Mouse (Mus musculus) spleen, postnatal 36 days (tissue): ENCODE data around the gene Exd1.
A peak's percentile ranks its signal among the peaks of the same experiment; 100 is the strongest.

Source experiments
- DNase-seq, 2 experiments: peaks; one replicate each; pipeline ENCODE4 v3.0.0; 2022; ENCODE audit warnings: low spot score in 2 of 2, mixed read lengths in 1 of 2

Exd1 gene

DNA sequence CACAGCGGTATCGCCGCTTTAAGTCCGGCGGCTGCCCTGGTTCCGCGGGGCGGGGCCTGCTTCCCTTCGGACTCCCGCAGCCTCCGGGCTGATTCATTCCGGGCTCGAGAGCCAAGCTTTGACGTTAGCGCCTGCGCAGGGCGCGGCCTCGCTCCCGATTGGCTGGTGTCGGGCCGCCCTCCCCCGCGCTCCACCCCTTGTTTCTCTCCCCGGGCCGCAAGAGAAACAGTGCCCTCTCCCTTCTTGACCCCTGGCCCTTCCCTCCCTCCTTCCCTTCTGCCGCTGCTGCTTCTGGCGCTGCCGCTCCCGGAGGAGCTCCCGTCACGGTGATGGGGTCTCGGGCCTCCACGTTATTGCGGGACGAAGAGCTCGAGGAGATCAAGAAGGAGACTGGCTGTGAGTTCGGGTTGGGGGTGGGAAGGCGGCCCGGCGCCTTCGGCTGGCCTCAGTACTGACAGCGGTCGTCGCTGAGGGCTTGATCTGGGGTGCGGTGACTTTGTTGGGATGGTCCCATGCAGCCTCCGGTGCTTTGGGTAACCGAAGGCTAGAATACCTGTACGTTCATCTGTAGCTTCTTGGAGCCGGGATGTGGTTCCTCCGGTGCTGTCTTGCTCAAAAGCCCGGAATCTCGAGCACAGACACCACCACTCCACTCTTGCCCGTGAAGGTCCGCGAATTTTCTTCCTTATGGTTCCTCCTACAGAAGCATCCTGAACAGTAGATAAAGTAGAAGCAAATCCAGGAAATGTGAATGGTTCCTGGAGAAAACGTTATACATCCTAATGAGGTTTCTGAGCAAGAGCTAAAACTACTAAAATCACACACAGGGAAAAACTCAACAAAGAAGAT is at the start of gene Exd1, which contains the start of gene Chp1:
TSS of gene Exd1 (minus strand) at position 106 of the 849 bp plus-strand sequence.
TSS of gene Chp1 (plus strand) at position 176 of the 849 bp plus-strand sequence.
- peak; percentile 98 for DNase-seq

DNA sequence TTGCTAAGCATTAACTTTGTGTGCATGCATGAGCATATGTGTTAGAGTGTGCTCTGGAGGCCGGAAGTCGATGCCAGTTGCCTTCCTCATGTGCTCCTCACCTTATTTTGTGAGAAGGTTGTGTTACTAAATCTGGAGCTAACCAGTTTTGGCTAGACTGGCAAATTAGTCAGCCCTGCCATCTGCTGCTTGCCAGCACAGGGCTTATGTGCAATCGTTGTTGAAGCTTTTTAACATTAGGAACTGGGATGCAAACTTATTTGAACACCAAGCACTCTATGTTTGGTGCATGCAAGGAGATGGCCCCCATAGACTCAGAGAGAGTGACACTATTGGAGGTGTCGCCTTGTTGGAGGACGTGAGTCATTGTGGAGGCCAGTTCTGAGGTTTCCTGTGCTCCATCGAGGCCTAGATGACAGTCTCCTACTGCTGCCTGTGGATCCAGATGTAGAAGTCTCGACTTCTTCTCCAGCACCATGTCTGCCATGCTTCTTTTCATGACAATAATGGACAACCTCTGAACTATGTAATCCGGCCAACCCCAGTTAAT is 49.4 kb upstream of the Exd1 start:
- DNase-seq: no peak

DNA sequence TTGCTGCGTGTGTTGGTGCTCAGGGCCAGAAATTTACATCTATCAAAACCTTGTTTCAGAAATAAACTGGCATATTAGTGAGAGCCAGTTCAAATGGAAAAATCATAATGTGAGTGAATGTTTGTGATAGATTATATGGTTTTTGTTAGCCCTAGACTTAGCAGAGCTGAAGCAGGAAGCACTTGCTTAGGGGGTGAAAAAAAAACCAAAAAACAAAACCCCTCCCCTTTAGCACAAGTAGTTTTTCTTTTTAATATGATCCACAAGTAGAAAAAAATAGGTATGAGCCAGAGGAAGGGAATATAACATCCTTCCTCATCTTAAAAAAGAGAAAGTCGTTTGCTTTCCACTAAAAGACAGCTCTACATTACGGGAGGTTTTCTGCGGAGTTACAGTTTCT is 47.9 kb upstream of the Exd1 start:
- DNase-seq: no peak

DNA sequence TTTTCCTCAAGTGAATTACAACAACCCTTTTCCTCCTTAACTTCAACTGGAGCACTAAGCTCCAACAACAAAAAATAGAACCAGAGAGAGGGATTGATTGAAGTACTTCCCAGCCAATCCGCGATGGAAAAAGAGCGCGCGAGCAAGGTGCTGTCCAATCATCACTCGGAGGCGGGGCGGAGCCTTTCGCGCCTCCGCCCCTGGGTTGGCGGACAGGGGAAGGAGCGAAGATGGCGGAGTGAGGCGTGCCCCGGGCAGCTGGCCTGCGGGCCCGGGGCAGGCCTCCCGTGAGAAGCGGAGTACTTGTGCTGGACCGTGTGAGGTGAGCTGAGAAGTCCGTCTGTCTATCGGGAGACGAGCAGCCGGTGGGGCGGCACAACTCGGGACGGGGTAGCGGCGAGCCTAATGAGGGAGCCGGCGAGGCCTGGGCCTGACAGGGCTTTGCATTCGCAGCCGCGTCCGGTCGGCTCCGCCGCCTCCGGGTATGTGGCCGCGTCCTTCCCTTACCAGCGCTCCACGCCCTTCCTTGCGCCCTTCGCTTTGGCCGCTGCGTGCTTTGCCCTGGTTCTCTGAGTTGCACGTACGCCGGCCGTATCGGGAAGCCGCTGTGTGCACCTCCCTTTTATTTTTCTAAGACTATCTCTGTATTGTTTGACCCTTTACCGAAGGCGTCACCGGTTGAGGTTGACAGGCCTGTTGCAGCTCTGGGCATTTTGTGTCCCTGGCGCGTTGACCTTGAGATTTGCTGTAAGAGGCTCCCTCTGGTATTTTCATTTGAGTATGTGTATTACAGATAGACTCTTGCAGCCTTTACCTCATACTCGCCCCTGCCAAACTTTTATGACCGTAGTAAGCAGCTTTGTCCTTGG is 46.9 kb upstream of the Exd1 start:
- peak; percentile 92 to 95 for DNase-seq

DNA sequence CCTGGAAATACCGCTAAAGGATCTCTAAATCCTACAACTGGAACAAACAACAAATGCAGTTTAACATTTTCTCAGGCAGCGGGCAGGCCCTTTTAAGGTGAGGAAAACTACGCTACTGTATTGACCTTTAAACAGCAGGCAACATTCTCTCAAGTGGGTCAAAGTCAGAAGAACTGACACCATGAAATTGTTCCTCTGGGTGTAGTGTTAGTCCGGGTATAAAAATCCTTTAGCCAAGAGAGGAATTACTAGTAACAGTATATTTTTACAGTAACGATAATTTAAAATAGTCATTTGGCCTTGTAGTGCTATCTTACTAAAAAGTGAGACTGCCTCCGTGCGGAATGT is 46.3 kb upstream of the Exd1 start:
- no peak for DNase-seq

DNA sequence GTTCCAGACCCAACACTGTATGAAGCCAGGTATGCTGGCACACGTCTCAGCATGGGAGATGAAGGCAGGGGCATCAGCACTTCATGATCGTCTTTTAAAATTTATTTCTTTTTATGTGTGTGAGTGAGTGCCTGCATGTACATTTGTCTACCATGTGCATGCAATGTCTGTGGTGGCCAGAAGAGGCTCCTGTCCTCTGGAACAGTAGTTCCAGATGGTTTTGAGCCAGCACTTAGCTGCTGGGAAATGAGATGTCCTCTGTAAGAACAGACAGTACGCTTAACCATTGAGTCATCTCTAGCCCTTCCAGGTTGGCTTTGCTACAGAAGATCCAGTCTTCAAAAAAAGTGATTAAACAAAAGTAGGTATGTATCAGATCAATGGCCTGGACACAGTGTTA is 43.8 kb upstream of the Exd1 start:
- no peak for DNase-seq

DNA sequence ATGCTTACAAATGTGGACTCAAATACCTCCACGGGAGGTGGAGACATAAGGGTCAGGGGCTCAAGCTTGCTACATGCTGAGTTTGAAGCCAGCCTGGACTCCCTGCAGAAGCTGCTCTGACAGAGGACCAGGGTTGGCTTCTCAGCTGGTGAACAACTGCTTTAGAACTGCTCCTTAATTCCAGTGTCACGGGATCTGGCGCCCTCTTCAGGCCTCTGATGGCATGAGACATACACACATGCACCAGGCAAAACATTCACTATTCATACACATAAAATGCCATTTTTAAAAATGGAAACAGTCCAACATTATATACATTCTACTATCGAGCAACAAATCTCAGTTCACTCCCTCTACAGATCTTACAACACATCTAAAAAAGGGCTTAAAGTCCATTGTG is 40.0 kb upstream of the Exd1 start:
- DNase-seq: peak; percentile 59 to 66

DNA sequence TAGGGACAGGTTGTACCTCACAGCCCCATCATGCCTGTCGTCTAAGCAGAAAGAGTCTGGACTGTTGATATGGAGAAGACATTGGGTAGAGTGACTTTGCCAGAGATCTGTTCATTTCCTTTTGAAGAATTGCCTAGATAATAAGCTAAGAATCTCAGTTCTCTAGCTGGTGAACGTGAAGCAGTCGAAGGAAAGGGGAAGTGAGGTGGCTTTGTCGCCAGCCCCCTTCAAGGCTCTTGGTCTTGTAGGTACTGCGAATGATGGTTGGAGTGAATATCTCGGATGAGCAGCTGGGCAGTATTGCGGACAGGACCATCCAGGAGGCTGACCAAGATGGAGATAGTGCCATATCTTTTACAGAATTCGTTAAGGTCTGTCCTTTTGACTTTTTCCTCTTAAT is 36.9 kb upstream of the Exd1 start:
- no peak for DNase-seq

DNA sequence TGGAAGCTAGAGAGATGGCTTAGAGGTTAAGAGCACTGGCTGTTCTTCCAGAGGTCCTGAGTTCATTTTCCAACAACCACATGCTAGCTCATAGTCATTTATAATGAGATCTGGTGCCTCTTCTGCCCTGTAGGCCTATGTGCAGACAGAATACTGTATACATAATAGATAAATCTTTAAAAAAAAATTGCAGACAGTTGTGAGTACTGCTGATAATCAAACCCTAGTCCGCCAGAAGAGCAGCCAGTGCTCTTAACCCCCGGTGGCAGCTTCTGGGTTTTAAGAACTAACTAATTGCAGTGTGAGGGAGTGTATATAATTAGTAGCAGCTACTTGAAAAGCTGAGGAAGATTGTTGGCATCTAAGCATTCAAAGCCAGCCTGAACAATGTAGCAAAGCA is 36.0 kb upstream of the Exd1 start:
- DNase-seq: no peak

DNA sequence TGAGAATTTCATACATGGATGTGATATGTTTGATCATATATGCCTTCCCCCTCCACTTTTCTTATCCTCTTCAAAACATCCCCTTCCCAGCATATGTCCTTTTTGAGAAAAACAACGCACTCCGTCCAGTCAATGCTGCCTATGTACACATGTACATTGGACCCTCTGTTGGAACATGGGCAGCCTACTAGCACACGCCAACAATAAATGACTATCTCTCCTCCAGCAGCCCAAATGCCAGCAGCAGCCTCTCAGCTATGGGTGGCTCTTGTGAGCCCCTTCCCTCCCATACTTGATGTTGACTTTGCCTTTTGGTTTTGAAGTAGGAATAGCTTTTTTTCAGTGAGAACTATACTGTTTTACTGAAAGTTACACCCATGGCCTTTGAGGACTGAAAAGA is 34.1 kb upstream of the Exd1 start:
- DNase-seq: no peak

DNA sequence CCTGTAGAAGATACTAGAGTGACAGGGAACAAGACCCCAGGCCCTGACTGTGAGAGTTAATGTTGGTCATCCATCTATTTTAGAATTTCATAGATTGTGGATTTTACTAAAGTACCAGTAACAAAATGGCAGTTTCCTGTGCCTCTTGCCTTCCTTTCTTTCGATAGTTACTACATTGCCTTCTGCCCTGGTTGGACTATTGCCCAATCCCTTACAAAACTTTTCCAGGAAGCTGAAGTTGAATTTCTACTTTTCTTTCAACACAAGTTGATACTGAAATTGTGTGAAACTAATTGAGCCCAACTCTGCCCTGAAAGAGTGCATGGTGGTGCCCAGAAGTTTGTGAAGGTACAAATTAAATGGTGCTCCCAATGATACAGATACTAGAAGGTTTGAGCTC is 25.0 kb upstream of the Exd1 start:
- no peak for DNase-seq

DNA sequence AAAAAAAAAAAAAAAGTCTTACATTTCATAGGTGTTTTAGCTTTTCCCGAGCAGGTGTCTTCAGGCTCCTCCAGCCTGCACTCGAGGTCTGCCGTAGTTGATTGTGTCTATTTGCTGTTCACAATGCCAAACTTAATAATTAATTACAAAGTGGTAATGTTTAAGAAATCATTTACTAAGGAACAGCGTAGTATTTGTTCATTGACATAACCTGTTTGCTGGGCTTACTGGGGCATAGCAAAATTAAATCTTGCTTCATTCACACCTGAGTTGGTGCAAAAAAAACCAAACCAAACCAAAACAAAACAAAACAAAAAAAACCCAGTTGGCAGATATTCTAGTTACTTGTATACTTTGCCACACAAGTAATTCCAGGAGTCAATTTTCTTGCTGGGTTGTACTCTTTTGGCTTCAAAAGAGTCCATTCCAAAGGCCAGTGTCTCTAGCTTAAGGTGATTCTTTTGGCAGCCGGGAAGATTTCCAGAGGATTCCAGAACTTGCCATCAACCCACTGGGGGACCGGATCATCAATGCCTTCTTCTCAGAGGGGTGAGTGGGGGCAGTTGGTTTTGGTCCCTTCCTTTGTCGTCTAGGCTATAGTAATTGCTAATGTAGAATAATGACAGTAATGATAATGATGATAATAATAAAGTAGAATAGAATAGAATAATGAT is 18.9 kb upstream of the Exd1 start:
- no peak for DNase-seq

DNA sequence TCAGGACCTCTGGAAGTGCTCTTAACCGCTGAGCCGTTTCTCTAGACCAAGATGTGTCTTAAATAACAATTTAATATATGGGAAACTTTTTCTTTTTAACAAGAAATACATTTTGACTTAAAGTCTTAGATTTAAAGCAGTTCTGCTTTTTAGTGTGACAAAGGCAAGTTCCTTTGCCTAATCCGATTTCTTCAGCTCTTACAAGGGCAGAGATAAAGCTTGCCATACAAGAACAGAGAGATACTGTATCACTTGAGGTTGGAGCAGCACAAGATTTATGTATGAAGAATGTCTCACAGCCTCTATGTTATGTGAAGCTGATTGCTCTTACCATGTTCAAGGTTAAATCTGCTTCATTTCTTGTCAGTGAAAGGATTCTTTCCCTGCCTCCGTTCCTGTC is 17.9 kb upstream of the Exd1 start:
- DNase-seq: no peak

DNA sequence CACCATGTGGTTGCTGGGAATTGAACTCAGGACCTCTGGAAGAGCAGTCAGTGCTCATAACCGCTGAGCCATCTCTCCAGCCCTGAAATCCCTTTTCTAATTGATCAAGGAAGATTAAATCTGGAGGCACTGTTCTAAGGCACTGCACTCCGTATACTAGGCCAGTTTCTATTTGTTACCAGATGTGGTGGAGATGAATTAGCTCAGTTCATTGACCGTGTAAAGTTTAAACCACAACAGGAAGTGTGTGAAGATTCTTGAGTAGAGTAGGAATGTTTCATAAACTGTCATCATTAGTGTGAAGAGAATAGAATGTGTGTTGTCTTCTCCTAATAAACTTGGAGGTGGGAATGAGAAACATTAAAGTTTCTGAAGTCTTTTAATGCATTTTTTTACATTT is 14.4 kb upstream of the Exd1 start:
- DNase-seq: peak in 1 of 2 experiments; percentile 13

DNA sequence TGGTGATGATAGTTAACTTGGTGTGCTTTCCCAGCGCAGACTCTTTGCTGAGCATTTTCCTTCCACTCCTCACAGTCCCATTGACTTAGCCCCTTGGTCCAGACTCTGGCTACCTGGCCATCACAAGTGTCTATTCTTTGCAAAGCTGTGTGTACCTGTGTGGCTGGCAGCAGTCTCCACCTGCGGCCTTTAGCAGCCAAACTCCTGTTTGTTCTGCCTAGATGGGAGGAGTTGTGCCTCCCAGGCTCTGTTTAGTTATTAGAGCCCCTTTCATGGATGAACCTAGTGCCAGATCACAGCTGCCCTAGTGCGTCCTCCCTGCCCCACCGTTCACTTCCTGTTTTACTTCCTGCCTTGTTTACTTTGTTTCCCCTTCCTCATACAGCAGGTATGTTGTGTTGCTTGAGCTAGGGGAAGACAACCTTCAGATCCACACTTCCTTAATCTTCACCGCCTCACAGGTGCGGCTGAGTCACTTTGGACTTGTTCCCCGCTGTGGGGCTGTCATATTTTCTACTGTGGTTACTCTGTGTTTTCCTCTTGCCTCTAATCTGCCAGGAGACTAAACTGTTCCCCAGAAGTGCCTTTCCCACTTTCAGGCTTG is 11.4 kb upstream of the Exd1 start:
- peak; percentile 47 to 55 for DNase-seq

DNA sequence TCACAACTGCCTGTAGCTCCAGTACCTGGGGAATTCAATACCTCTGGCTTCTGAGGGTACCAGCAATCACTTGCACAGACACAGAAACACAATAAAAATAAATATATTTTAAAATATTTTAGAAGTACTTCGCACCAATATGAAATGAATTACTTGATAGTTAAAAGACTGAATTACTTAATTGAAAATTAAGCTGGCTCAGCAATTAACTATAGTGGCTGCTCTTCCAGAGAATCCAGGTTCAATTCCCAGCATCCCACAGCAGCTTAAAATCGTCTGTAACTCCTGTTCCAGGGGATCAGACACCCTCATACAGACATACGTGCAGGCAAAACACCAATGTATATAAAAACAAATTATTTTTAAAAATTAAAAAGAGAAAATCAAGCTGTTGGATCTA is 10.6 kb upstream of the Exd1 start:
- DNase-seq: no peak

DNA sequence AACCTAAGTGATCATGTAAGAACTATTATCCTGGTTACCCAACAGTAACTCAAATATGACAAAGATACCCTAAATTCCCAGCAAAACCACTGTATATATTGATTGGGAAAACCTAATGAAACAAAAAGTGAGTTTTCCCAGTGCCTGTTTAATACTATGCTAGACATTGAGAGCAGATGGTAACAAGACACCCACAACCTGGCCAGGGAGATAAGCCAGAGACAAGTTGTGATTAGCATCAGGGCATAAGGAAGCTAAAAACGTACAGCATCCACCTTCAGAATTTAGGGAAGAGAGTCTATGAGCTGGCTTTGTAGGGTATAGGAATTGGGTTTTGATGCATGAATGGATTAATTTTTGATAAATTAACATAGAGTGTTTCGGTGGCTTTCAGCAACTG is 2.3 kb upstream of the Exd1 start:
- no peak for DNase-seq

DNA sequence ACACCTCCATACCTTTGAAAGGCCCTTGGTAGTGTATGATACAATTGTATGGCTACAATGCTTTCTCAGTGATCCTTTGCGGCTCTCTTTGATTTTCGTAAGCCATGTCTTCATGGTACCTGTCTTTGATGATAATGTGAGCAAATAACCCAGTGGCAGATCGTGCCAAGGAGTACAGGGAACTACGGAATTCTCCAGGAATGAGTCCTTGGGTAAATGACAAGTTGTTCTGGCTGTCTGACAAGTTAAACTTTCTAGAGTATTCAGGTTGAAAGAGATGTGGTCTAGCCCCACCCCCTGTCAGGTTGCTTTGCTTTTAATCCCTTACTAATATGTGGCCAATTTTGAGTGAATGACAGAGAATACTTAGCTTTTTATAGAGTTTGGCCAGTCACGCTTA is 1.3 kb upstream of the Exd1 start:
- DNase-seq: no peak

DNA sequence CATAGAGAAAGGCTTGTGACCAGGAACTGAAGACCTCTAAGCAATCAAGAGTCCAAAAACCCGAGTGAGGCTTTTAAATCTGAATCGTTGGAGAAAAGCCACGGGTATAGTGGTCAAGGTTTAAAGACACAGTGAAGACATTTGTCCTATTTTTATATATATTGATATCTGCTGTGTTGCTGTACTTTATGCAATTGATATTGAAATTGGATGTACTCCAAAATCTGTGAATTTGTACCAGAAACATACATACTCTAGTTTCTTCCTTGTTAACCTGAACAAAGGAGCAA is 889 bp upstream of the Exd1 start:
- DNase-seq: no peak

DNA sequence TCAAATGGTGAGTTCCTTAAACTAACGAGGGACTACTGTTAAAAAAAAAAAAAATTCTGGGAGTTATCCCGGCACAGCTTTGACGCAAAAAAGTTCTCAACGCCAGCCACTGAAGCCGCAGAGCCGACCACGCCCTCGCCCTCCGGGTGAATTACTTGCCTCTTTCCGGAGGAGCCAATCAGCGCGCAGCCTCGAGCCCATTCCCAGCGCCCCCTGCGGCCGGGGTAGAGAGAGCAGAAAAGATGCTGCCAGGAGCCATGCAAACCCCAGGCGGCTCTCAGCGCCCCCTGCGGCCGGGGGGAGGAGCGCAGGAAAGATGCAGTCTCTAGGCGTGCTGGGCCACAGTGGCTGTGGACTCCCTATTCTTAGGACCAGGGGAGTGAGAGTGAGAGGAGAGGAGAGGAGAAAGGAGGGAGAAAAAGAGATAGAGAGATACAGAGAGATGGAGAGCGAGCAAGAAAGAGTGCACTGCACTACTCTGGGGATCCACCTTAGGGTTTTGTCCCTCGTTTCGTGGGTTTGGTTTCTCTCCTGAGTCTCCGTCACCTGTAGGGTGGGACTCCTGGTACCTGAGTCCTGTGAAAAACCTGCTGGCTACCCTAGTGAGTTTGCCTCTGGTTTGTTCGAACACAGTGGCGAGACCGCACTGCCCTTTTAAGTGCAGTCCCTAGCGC is 442 bp downstream of the Exd1 start:
- DNase-seq: peak; percentile 77 to 86

DNA sequence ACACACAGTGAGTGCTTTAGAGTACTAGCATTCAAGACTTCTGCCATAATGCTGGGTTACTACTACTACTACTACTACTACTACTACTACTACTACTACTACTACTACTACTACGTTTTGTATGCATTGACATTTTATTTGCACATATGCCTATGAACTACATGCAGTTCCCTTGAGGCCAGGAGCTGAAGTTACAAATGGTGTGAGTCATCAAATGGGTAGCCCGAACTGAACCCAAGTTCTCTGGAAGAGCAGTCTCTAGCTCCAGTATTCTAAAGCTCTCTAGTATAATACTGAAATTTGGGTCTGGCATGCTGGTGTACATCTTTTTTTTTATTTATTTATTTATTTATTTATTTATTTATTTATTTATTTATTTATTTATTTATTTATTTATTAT is 3.8 kb downstream of the Exd1 start:
- no peak for DNase-seq
